Mouse (Mus musculus) small intestine, adult 10 weeks (tissue): ENCODE data around the gene Rnf220. TPM values are rescaled to one million over a fixed set of nuclear protein-coding genes. Genes with fewer than 3 reads are reported as not detected.

Experiments used
- polyA plus RNA-seq: library from polyadenylated mRNA; stranded (reverse); fragments of 350-450 nt; fragmentation: Illumina TruSeq; extraction: RNeasy Lipid Tissue Mini Kit (QIAGEN cat#74804); gene quantifications from one replicate; pipeline ENCODE4 v1.2.3, GENCODE M21; 2014; ENCODE audit warnings: low replicate concordance

Gene Rnf220
- polyA plus RNA-seq = 4.8 TPM

GRCm38 (mm10) chr4:117496482-117497165 lies at the start of gene Rnf220:
Gene Rnf220 (minus strand): TSS chr4:117497052.

GRCm38 (mm10) chr4:117251801-117252316 lies 245.0 kb downstream of the Rnf220 start, which contains the start of the genes Tmem53 and Armh1:
Gene Tmem53 (plus strand): TSS chr4:117251951.
Gene Armh1 (minus strand): TSS chr4:117252125.

Other genes starting within 250 kb of the Rnf220 start
- 0.45 TPM for gene Tmem53, start 245.1 kb downstream of the Rnf220 start, polyA plus RNA-seq
- gene Armh1, start 244.9 kb downstream of the Rnf220 start, polyA plus RNA-seq = not detected
- 7.1 TPM for gene Eri3, start 53.3 kb upstream of the Rnf220 start, polyA plus RNA-seq
- gene Dmap1, start 185.2 kb upstream of the Rnf220 start, polyA plus RNA-seq = 0.48 TPM
- gene Gm12845, start 227.4 kb upstream of the Rnf220 start, polyA plus RNA-seq = not detected